Mouse (Mus musculus) hindbrain, embryonic 14.5 days (tissue): ENCODE data around the gene Cdh1. TPM values are rescaled to one million over a fixed set of nuclear protein-coding genes. Genes with fewer than 3 reads are reported as not detected.

Experiments used
- ATAC-seq: fragments of 200-750 bp; cut with Nextera tagmentation; 2 replicates; pipeline ENCODE4 v1.8.0; 2017; ENCODE audit warnings: moderate number of reproducible peaks, mild to moderate bottlenecking, moderate TSS enrichment, moderate library complexity; ENCODE audit not compliant: low FRiP score
- DNase-seq: peaks from one replicate; pipeline ENCODE4 v3.0.0-alpha.2; 2015; ENCODE audit warnings: low spot score
- H3K27ac ChIP-seq: fragments of 300-500 bp; sonication (generic); 2 replicates; pipeline ENCODE4 v1.5.1; 2014; ENCODE audit warnings: mild to moderate bottlenecking, moderate library complexity
- H3K27me3 ChIP-seq: fragments of 300-500 bp; sonication (generic); 2 replicates; pipeline ENCODE4 v1.6.1; 2014; ENCODE audit warnings: mild to moderate bottlenecking, low read length, mixed read lengths; ENCODE audit not compliant: control insufficient read depth, insufficient read depth
- H3K36me3 ChIP-seq: fragments of 300-500 bp; sonication (generic); replicated peaks from 2 replicates; pipeline ENCODE4 v1.6.1; 2014; ENCODE audit not compliant: control insufficient read depth, insufficient read depth
- H3K4me1 ChIP-seq: fragments of 300-500 bp; sonication (generic); replicated peaks from 2 replicates; pipeline ENCODE4 v1.6.1; 2014; ENCODE audit warnings: antibody characterized with exemption, low read length, mixed read lengths; ENCODE audit not compliant: control insufficient read depth, insufficient read depth
- H3K4me2 ChIP-seq: fragments of 300-500 bp; sonication (generic); replicated peaks from 2 replicates; pipeline ENCODE4 v1.6.1; 2014; ENCODE audit warnings: mild to moderate bottlenecking, moderate library complexity
- H3K4me3 ChIP-seq: fragments of 300-500 bp; sonication (generic); replicated peaks from 2 replicates; pipeline ENCODE4 v1.5.1; 2014; ENCODE audit warnings: mild to moderate bottlenecking, low read length
- H3K9ac ChIP-seq: fragments of 300-500 bp; sonication (generic); 2 replicates; pipeline ENCODE4 v1.6.1; 2014
- H3K9me3 ChIP-seq: fragments of 300-500 bp; sonication (generic); 2 replicates; pipeline ENCODE4 v1.6.1; 2016; ENCODE audit warnings: low read length; ENCODE audit not compliant: control insufficient read depth
- WGBS: fragments of 180-500 bp; shearing (Covaris S2); extraction: QIAGEN DNeasy Blood & Tissue Kit; methylation state at CpG from one replicate; pipeline ENCODE4 v1.1.7; 2014; 5-methylcytosine and 5-hydroxymethylcytosine counted together
- polyA plus RNA-seq: library from polyadenylated mRNA; unstranded; fragments of >200 nt; fragmentation: Nextera tagmentation; extraction: Ambion mirVana; gene quantifications from 2 replicates; pipeline ENCODE4 v1.2.1, GENCODE M21; 2014

Cdh1 gene
- polyA plus RNA-seq, 1 experiment from 2014 or later, result 1.5 TPM

DNA sequence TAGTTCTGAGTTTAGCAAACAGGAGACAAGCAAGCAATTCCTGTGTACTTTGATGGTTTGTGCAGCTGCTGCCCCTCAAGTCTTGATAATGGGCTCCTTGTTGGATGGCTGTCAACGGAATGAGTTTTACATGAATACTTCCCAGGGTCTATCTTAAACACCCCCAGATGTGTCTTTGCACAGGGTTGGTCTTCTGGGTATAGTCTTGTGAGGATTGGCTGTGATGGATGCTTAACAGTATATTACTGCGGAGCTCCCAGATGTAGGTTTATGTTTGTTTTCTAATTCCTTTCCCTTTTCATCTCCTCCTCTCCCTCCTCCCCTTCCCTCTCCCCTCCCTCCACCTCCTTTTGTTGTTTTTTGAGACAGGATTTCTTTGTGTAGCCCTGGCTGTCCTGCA lies 69.6 kb downstream of the Cdh1 start:
- WGBS, result 59% methylated on average over 2 of the region's 2 CpGs
- no peaks in the 10 kb centered on the region for H3K9me3 ChIP-seq
- H3K27ac ChIP-seq, result no peak overlapping the region
- DNase-seq (no peak), ATAC-seq (no peak)
- no peak overlapping the region for H3K4me3 ChIP-seq
- H3K4me1 ChIP-seq, result no peaks in the 10 kb centered on the region
- no peak overlapping the region for H3K4me2 ChIP-seq
- H3K36me3 ChIP-seq, result no peaks in the 10 kb centered on the region
- no peak overlapping the region for H3K9ac ChIP-seq
- no peaks in the 10 kb centered on the region for H3K27me3 ChIP-seq

DNA sequence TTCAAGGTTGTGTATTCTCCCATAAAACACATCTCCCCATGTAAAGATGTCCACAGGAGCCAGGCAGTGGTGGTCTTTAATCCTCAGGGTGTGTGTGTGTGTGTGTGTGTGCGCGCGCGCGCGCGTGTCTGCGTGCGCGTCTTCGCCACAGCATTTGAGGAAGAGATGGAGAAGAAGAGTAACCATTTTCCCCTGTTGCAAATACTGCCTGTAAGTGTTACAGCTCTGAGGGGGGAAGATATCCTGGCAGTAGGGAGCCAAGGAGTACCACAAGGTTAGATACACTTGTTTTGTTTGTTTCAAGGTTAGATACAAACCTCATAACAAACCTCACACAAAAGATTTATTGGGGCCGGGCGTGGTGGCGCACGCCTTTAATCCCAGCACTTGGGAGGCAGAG lies 71.2 kb downstream of the Cdh1 start:
- DNase-seq (no peak), ATAC-seq (no peak)
- Histone ChIP-seq H3K27me3 (no peaks in the 10 kb centered on the region), H3K4me2 (no peak overlapping the region), H3K9me3 (no peaks in the 10 kb centered on the region), H3K27ac (no peak overlapping the region), H3K9ac (no peak overlapping the region), H3K4me1 (no peaks in the 10 kb centered on the region), H3K36me3 (no peaks in the 10 kb centered on the region), H3K4me3 (no peak overlapping the region)
- 97% methylated on average over 15 of the region's 15 CpGs for WGBS

DNA sequence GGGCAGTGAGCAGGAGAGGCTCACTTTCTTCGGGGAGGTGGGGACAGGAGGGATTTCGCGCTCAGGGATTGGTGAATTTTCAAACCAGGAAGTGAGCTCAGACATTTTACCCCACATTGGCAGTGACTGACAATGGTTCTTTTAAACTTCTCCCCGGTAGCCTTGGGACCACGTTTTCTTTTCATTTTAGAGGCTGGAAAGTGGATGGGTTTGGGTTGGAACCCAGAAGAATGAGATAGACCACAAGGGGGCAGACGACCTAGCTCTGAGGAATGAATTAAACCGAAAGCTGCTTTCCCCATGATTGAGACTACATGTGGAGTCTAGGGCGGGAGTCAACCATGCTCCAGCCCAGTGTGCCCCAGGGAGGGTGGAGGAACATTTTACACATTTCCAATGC lies 71.7 kb downstream of the Cdh1 start:
- no peak for DNase-seq
- H3K9ac ChIP-seq, result no peak overlapping the region
- ATAC-seq, result no peak
- no peaks in the 10 kb centered on the region for H3K27me3 ChIP-seq
- no peaks in the 10 kb centered on the region for H3K9me3 ChIP-seq
- 81% methylated on average over 8 of the region's 8 CpGs for WGBS
- H3K27ac ChIP-seq, result no peak overlapping the region
- H3K4me1 ChIP-seq, result no peaks in the 10 kb centered on the region
- H3K4me2 ChIP-seq, result no peak overlapping the region
- no peaks in the 10 kb centered on the region for H3K36me3 ChIP-seq
- H3K4me3 ChIP-seq, result no peak overlapping the region

DNA sequence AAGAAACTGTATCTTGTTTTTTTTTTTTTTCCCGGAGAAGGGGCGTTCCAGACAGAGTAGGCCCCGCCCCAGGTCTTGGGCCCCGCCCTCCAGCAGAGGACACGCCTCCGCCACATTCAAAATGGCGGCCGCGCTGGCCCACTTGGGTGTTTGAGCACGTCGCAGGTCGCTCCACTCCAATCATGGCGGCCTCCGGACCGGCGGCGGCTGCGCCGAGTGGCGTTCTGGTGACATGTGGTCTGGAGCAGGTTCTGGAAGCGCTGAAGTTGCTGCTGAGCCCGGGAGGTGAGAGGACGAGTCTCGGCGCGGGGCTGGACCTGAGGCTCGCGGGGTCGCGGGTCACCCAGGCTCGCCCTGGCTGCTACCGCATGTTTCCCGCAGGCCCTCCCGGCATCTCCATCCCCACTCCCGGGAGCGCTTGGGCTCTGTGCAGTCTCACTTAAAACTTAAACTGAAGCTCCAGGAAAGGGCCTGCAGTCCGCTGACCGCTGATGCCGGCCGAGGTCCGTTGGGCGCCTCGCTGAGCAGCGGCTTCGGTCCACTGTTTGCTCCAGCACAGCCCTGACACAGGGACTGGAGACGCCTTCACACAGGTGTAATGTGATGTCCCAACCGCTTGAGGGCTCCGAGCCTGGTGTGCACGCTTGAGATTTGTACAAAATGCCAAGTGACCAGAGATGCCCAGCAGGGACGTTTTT lies 80.0 kb downstream of the Cdh1 start, which contains the start of gene Tango6:
Gene Tango6 (plus strand): TSS at position 98 of the 698 bp plus-strand sequence.
- Histone ChIP-seq H3K36me3 (no peaks in the 10 kb centered on the region), H3K4me2 (peak within 1 kb of the TSS; percentile 56), H3K27me3 (no peaks in the 10 kb centered on the region), H3K9me3 (no peaks in the 10 kb centered on the region), H3K9ac (peak within 1 kb of the TSS; percentile 87), H3K4me1 (no peaks in the 10 kb centered on the region), H3K27ac (peak within 1 kb of the TSS; percentile 92), H3K4me3 (peak within 1 kb of the TSS; percentile 82)
- DNase-seq (peak; percentile 87), ATAC-seq (peak; percentile 94)
- WGBS, result under 1% methylated on average over 50 of the region's 50 CpGs

DNA sequence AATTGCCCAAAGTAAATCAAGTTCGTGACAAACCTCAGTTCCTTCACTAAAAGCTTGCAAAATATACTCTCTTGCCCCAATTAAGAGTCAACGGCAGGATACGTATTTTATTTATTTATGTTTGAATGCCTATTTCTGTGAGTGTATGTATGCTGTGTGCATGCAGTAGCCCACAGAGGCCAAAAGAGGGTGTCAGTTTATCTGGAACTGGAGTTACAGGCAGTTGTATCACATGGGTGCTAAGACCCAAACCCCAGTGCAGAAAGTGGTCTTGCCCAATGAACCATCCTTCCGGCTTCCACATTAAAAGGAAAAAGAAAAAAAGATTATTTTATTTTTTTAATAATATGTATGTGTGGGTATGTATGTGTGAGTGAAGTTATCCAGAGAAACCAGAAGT lies 81.2 kb downstream of the Cdh1 start:
- ATAC-seq (no peak), DNase-seq (no peak)
- H3K4me1 ChIP-seq, result no peaks in the 10 kb centered on the region
- H3K36me3 ChIP-seq, result no peaks in the 10 kb centered on the region
- H3K27me3 ChIP-seq, result no peaks in the 10 kb centered on the region
- no peaks in the 10 kb centered on the region for H3K9me3 ChIP-seq
- no peak overlapping the region for H3K9ac ChIP-seq
- WGBS, result 97% methylated on average over 4 of the region's 4 CpGs
- no peak overlapping the region for H3K4me2 ChIP-seq
- no peak overlapping the region for H3K27ac ChIP-seq
- no peak overlapping the region for H3K4me3 ChIP-seq

DNA sequence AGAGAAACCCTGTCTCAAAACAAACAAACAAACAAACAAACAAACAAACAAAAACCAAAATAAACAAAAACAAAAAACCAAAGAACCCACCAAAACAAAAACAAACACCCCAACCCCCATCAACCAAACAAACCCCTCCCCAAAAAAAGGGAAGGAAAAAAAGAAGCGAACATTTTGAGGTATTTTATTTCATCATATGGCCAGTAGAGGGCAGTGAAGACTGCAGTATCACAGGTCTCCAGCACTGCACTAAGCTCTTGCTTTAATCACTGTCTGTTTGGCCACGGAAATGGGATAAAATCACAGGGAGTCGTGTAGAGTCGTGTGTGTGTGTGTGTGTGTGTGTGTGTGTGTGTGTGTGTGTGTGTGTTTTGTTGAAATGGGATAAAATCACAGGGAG lies 84.3 kb downstream of the Cdh1 start:
- Histone ChIP-seq H3K27ac (no peak overlapping the region), H3K9ac (no peak overlapping the region), H3K9me3 (no peaks in the 10 kb centered on the region), H3K4me1 (no peaks in the 10 kb centered on the region), H3K4me3 (no peak overlapping the region), H3K36me3 (0 out of 2 replicates have a peak, but pooled peaks cover under 1% of the 10 kb centered on the region), H3K27me3 (no peaks in the 10 kb centered on the region), H3K4me2 (no peak overlapping the region)
- 6% methylated on average over 4 of the region's 4 CpGs for WGBS
- DNase-seq (peak; percentile 80), ATAC-seq (peak; percentile 50; the same call in 1 of the 2 replicates)

DNA sequence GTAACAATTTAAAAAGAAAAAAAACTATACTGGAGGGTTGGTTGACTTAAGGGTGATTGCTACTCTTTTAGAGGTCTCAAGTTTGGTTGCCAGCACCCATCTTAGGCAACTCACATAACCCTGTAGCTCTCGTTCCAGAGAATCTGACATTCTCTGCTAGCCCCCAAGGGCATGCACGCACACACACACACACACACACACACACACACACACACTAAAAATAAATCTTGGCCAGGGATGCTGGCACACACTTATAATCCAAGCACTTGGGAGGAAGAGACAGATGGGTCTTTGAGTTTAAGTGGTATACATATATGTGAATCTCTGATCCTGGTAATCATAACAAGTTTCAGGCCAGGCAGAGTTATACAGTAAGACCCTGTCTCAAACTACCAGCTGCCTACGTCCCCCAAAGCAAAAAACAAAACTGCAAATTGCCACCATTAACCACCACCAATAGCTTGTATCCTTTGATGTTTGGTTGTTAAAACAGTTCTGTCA lies 94.6 kb downstream of the Cdh1 start:
- H3K27me3 ChIP-seq, result no peaks in the 10 kb centered on the region
- H3K27ac ChIP-seq, result no peak overlapping the region
- H3K36me3 ChIP-seq, result peaks cover 56% of the 10 kb centered on the region
- no peak for ATAC-seq
- no peak overlapping the region for H3K4me2 ChIP-seq
- H3K9me3 ChIP-seq, result no peaks in the 10 kb centered on the region
- DNase-seq, result no peak
- no peaks in the 10 kb centered on the region for H3K4me1 ChIP-seq
- WGBS, result 95% methylated on average over 3 of the region's 3 CpGs
- H3K4me3 ChIP-seq, result no peak overlapping the region
- H3K9ac ChIP-seq, result no peak overlapping the region

DNA sequence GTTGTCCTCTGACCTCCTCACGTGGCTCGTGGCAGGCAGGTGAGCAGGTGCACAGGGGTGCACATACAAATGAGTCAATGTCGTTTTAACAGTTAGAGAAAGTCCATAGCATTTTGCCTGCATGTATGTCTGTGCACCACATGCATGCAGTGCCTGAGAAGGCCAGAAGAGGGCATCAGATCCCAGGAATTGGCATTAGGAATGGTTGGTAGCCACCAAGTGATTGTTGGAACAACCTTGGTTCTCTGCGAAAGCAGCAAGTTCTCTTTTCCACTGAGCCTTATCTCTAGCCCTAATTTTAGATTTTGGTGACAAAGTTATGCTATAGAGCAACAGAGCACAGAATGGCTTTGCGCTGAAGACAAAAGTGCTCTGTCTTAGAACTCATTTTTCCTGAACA lies 96.4 kb downstream of the Cdh1 start:
- H3K4me3 ChIP-seq, result no peak overlapping the region
- 82% methylated on average over 5 of the region's 5 CpGs for WGBS
- H3K9ac ChIP-seq, result no peak overlapping the region
- no peaks in the 10 kb centered on the region for H3K27me3 ChIP-seq
- peak; percentile 73 for DNase-seq
- peaks cover 54% of the 10 kb centered on the region for H3K36me3 ChIP-seq
- no peak for ATAC-seq
- H3K4me1 ChIP-seq, result no peaks in the 10 kb centered on the region
- no peak overlapping the region for H3K4me2 ChIP-seq
- H3K9me3 ChIP-seq, result no peaks in the 10 kb centered on the region
- no peak overlapping the region for H3K27ac ChIP-seq

DNA sequence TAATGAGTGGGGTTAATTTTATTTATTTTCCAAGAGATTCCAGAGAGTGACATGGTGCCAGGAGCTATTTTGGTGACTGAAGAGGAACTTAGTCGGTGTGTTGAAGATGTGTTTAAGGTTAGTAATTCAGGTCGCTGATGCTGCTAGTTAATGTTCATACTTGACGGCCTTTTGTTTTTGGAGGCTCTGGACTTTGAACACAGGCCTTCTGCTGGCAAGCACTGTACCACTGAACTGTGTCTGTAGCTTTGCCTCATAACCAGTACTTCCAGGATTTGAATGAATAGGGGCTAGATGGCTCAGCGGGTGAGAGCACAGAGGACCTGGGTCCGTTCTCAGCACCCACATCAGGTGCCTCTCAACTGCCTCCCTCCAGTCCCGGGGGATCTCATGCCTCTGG lies 97.0 kb downstream of the Cdh1 start:
- 93% methylated on average over 6 of the region's 6 CpGs for WGBS
- H3K9me3 ChIP-seq, result no peaks in the 10 kb centered on the region

More for the DNA sequence above, 97.0 kb downstream of the Cdh1 start:
- DNase-seq (no peak), ATAC-seq (no peak)
- no peaks in the 10 kb centered on the region for H3K4me1 ChIP-seq
- peaks cover 51% of the 10 kb centered on the region for H3K36me3 ChIP-seq
- no peak overlapping the region for H3K9ac ChIP-seq
- no peak overlapping the region for H3K4me3 ChIP-seq
- no peaks in the 10 kb centered on the region for H3K27me3 ChIP-seq
- H3K4me2 ChIP-seq, result no peak overlapping the region
- no peak overlapping the region for H3K27ac ChIP-seq
